Mouse (Mus musculus): ENCODE measurements around the gene Cct5. TPM values are rescaled to one million over a fixed set of nuclear protein-coding genes. Genes with fewer than 3 reads are reported as not detected.

Cct5 gene
- 278 TPM for polyA plus RNA-seq (2017; shearing (Covaris generic))

GRCm38 (mm10) chr15:31601646-31602374, at the start of gene Cct5, which contains the start of gene Fam173b:
Cct5 (minus strand) TSS chr15:31601804.
Fam173b (plus strand) TSS chr15:31601852.

GRCm38 (mm10) chr15:31565184-31565583, 36.4 kb downstream of the Cct5 start, which contains the start of gene Cmbl:
Cmbl (plus strand) TSS chr15:31565389.

Other genes with a start within 250 kb of the Cct5 start
- 0.76 TPM for gene Ankrd33b, start 234.1 kb downstream of the Cct5 start, polyA plus RNA-seq (2017; shearing (Covaris generic))
- gene Ropn1l, start 148.1 kb downstream of the Cct5 start, polyA plus RNA-seq (2017; shearing (Covaris generic)) = 0.92 TPM
- 11.4 TPM for gene March6, start 70.8 kb downstream of the Cct5 start, polyA plus RNA-seq (2017; shearing (Covaris generic))
- not detected for gene Cmbl, start 36.4 kb downstream of the Cct5 start, polyA plus RNA-seq (2017; shearing (Covaris generic))
- 9.9 TPM for gene Fam173b, start within 50 bp of the Cct5 start, polyA plus RNA-seq (2017; shearing (Covaris generic))